Mouse (Mus musculus) right cerebral cortex, postnatal 10 days (tissue): ENCODE measurements around the gene Adk.

ENCODE experiments used
- DNase-seq, 2 experiments: peaks; one replicate each; pipeline ENCODE4 v3.0.0; 2021; ENCODE audit warnings: low spot score in 2 of 2

Gene Adk

GRCm38 (mm10) chr14:21268229-21268628 lies 215.9 kb downstream of the Adk start:
- DNase-seq, result no peak

DNA sequence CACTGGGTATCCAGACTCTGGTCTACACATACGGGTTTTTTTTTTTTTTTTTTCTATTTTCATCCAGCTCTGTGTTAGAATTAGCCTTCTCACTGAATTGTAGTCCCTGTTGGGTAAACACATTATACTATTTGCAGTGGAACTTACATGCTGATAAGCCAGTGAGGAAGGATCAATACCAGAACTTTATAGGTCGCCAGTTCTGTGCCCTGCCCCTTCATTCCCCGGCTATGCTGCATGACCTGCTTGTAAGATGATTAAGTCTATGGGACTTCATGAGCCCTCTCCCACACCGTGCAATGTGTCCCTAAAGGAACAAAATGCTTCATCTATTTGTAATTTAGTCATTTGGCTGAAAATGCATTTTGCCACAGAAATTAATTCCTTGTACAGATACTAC lies 219.1 kb downstream of the Adk start:
- no peak for DNase-seq

DNA sequence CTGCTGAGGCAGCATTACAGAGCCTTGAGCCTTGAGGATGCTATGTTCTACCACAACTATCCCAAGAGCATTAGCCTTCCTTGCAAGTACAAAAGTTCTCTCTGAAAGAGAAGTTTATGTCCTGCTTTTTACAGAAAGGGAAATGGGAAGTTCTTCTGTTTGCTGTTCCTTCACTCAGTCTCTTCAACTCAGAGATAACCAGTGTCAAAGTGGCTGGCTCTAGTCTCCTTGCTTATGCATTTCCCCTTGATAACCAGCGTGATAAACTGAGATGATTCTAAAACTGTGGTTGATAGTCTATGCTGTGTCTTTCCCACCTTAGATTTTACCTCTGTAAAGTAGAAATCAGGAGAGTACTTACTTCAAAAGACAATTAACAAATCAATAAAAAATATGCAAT lies 223.4 kb downstream of the Adk start:
- DNase-seq, result no peak

GRCm38 (mm10) chr14:21278290-21278689 lies 225.9 kb downstream of the Adk start:
- no peak for DNase-seq

- no peak for DNase-seq
Observed at GRCm38 (mm10) chr14:21278907-21279535, 226.6 kb downstream of the Adk start.

GRCm38 (mm10) chr14:21280451-21280850 lies 228.1 kb downstream of the Adk start:
- no peak for DNase-seq

DNA sequence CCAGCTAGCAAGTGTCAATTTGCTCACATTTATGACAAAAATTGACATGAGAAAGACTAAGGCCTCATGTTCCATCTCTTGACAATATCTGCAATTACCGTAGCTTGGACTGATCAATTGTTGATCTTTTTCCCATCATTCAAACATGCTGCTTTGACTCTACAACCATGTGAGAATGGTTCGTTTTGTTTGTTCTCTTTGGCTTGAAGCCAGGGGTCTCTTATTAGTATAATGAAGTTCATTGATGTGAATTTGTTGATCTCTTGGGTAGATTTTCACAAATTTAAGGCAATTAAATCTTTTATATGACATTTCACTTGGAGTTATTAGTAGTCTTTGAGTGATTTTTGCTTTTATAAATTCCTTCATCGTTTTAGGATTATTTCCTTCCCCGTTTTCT lies 229.1 kb downstream of the Adk start:
- no peak for DNase-seq

DNA sequence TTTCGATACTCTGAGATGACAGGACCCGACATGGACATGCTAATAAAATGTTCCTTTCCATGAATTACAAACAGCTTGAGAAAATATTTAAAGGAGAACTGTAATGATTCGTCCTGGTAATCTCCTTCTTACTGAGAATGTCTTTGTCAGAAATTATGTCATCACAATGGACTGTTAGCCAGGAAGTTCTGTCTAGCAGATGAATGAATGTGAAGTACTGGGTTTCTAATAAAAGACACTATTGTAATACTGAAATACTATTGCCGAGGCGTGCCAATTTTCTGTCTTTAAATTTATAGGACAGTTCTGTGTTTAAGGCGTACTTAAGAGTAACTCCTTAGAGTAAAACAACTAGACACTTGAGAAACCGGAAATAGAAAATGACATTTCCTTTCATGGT lies 231.7 kb downstream of the Adk start:
- no peak for DNase-seq

DNA sequence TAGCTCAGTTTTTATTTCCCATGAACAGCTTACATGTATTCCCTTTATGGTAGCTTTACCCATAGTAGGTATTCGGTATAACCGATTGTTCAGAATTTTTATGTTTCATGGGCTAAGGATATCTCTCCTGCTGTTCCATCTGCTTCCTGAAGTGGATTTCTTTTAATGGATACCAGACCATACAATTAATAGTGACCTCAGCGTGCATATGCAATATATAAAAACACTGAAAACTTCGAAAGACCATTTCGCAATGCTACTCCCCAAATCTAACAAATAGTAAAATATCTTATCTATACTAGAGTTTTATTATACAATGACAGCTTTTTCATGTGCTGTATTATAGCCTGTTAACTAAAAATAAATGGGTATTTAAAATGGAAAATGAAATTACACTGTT lies 232.5 kb downstream of the Adk start:
- DNase-seq, result no peak

GRCm38 (mm10) chr14:21286274-21286673 lies 233.9 kb downstream of the Adk start:
- DNase-seq, result no peak

DNA sequence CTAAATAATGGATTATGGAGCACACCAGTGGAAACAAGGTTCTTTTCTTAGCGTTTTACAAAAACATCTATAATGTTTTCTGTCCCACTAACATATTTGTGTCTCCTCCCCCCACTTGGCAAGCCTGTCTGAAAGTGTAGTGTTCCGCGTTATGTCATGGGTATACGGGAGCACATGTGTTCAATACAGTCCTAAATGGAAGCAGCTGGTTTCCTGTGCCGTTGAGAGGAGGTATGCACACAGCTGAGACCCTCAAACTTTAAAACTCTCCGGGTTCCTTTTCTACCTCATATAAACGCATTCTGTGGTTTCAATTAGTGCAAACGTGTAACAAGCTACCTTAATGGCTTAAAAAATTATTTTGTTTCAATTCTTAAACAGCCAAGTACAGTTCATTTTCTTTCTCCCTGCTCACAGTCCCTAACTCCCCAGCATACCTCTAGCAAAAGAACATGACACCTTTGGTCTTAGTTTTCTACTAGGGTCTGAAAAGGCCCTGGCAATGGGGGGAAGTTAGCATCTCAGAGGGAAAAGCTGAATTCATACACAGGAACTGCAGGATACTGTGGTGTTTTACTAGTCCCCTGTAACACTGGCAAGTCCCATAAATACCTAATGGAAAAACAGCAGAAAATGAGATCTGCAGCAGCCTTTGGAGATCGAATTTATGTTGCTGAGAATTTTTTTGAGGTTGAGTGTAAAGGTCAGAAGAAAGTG lies 235.5 kb downstream of the Adk start:
- DNase-seq, result no peak

GRCm38 (mm10) chr14:21299743-21300142 lies 247.4 kb downstream of the Adk start:
- DNase-seq, result no peak

DNA sequence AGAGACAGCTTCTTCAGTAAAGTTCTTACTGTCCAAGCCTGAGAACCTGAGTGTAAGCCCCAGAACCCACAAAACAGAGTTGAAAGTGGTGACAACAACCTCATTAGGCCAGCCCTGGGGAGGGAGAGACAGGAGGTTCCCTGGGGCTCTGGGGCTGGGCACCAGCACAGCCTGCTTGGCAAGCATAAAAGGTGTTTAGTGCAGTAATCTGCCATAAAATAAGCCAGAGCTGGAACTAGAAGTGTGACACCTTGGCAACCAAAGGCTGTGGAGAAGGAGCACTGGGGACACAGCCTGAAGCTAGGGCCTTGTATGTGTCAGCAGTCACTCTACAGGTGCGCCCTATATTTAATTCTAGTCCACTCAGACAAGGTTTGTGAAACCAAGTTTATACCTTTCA lies 252.4 kb downstream of the Adk start:
- no peak for DNase-seq

- DNase-seq, result no peak
Observed at GRCm38 (mm10) chr14:21308349-21308936, 256.1 kb downstream of the Adk start.

DNA sequence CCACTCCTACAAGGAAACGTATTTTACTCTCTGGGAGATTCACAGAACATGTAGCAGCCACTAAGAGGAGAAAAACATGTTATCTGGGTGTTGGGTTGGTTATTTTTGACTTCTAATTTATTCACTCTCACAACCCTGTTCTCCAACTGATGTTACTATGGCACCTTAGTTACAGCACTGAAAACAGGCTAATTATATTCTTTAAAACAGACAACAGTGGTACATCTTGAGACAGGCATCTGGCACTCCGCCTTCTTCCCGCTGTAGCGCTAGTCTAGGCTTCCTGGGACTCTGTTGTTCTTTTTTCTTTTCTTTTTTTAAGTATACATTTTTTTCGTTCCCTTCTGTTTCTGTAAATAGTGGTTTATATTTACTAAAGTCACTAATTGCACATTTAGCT lies 258.2 kb downstream of the Adk start:
- DNase-seq, result peak; percentile 82 to 88

DNA sequence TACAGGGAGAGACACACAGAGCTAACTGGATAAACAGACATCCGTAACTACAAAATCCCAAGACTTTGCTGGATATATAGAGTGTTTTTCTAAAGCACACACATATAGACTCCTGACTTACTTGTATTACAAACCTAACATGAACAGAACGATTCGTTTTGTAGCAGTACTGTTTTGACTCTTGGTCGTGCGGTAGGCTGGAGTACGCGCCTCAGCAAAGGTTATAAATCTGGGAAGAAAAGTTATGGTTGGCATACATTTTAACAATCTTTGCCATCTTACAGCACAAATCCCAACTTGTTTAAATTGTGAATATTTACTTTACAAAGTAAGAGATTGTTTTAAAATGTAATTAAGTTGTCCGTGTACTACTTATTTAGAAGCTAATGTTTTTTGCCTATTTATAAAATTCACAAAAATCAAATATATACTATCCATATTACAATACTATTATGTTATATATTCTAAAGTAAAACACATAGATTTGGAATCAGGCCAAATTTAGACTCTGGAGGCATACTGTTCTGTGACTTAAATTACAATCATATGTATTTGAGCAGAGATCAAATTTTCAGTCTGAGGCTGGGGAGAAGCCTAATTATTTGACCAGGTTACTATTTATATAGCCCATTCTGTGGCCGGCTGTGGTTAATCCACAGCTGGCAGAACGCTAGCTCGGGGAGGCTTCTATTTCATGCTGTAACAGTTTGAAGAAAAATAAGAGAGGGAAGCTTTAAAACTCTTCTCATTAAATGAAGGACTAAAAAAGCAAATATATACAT lies 261.4 kb downstream of the Adk start:
- DNase-seq, result no peak

GRCm38 (mm10) chr14:21314466-21314865 lies 262.1 kb downstream of the Adk start:
- DNase-seq, result no peak

- DNase-seq, result no peak
Observed at GRCm38 (mm10) chr14:21334826-21335225, 282.5 kb downstream of the Adk start.

DNA sequence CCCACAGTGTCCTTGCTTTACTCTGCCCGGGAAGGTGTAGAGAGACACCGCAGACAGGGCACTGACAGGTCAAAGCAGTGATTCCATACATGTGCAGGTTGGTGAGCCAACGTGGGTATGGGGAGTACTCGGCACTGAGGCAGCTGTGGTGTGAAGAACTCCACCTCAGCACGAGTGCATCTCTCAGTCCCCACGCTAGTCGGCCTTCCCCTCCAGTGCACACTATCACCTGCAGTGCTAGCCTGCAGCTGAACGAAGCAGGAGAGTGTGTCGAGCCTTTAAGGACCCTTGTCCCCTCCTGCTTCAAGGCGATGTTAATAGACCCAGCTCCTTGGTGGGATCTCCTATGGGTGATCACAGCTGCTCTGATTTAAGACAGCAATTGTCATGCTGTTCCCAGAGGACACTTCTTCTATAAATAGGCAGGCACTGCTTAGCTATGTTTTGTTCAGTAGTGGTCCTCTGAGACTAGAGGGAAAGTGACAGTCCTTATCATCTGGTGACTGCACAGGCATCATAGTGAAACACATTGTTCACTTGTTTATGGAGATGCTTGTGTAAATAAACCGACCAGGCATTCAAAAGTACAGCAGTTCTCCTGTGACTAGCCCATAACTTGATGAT lies 283.4 kb downstream of the Adk start:
- no peak for DNase-seq

GRCm38 (mm10) chr14:21337948-21338347 lies 285.6 kb downstream of the Adk start:
- DNase-seq, result no peak

- no peak for DNase-seq
Observed at GRCm38 (mm10) chr14:21341195-21341594, 288.8 kb downstream of the Adk start.

DNA sequence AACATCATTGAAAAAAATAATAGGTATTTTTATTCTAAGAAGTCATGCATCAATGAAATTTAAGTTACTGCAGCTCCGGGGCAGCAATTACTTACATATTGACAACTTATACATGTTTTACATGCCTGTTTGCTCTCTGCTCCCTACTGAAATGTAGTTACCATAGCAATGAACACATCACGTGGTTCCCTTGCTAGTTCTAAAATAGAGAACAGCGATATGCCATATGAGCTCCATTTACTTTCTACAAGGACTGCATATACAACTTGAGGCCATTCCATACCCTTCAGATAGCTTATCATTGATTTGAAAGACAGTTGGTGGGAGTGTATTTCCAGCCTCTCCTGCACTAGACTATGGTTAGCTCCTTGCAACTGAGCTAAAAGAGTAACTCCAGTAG lies 290.6 kb downstream of the Adk start:
- no peak for DNase-seq
